Mouse (Mus musculus): Measurements from ENCODE around the gene Fndc7. TPM values are rescaled to one million over a fixed set of nuclear protein-coding genes. Genes with fewer than 3 reads are reported as not detected.
"Not testable (repeated sequence)": the region's sequence is repeated elsewhere in the genome, so short reads cannot be mapped to it uniquely, and the experiment has no call there.

The Fndc7 gene
- polyA plus RNA-seq, 1 experiment from 2014 or later = not detected

DNA sequence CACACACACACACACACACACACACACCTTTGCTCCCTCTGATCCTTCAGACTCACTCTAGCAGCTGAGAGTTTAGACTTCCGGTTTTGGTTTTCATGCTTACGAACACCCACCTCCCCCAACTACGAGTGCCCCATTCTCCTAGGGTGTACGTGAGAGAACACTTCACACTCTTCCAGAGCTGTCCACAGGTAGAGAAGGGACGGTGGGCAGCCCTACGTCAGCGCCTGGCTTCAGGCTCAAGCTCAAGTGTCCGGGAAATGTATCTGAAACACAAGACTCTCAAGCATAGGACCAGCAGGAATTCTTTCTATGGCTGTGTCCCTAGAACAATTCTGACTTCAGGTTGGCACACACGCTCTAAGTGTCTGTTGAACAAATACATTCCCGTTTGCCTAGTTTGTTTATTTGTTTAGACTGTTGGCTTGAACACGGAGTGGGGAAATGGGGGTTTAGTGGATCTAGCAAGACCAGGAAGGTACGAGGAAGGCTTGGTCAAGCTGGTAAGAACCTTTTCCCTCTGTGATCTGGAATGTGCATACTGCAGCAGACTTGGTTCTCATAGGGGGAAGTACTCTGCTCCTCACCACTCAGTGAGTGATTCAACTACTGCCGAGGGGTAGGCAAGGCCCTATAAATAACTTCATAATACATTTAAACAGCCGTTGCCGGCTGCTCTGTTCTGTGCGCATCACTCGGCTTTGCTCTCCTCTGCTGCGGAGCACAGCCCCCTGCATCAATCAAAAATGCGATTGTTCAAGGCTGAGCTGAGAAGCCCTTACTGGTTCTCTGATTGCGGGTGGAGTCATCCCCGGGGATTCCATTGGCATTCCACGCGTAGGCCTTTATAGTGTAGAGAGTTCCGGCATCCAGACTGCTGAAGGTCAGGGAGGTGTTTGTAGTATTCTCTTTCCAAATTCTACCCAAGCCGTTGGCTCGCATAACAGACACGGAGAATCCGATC is 9.0 kb downstream of the Fndc7 start:
- H3K4me3 ChIP-seq (ENCODE audit: low read length) = peak overlapping the region; percentile 4; the same call in 1 of the 2 replicates
- WGBS = 32% methylated on average over 28 of the region's 28 CpGs
- H3K27me3 ChIP-seq (ENCODE audit: insufficient read depth, low read length) = no peaks in the 10 kb centered on the region
- no peaks in the 10 kb centered on the region for H3K36me3 ChIP-seq (ENCODE audit: insufficient read depth, low read length)
- 0 out of 2 replicates have a peak overlapping the region, but pooled peaks have one; percentile 7 for H3K9ac ChIP-seq (replicated peaks; ENCODE audit: low read length)
- peak overlapping the region; percentile 53 for H3K27ac ChIP-seq (ENCODE audit: low read length)
- H3K9me3 ChIP-seq (ENCODE audit: low read length) = no peaks in the 10 kb centered on the region
- peaks cover 10% of the 10 kb centered on the region for H3K4me1 ChIP-seq (ENCODE audit: insufficient read depth, low read length)
- peak overlapping the region; percentile 39 for H3K4me2 ChIP-seq (replicated peaks; ENCODE audit: low read depth, low read length)
- peak; percentile 84 for ATAC-seq (ENCODE audit: low FRiP score, low TSS enrichment)

DNA sequence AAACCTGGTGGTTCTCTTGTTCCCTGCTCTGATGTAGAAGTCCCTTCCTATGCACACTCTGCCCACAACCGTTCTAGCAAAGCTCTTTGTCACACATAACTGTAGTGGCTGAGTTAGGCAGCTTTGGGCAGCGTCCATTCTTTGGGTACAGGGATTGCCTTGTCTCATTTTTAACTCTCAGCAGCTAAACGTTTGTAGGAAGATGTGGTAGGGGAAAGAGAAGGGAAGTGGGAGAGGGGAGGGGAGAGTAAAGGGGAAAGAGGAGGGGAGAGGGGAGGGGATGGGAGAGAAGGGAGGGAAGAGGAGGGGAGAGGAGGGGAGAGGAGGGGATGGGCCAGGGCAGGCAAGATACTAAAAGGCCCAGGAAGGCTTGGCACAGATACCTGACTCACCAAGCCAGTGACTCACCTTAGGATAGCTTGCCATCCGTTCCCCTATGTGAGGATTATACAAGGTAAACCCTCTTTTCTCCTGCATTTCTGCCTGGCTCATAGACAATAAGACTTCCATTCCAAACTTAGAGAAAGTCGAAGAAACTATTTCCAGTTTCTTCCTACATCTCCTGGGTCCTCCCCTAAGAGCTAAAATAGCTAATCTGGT is 9.9 kb downstream of the Fndc7 start:
- no peak overlapping the region for H3K27ac ChIP-seq (ENCODE audit: low read length)
- ATAC-seq (ENCODE audit: low FRiP score, low TSS enrichment) = no peak
- H3K9me3 ChIP-seq (ENCODE audit: low read length) = no peaks in the 10 kb centered on the region

DNA sequence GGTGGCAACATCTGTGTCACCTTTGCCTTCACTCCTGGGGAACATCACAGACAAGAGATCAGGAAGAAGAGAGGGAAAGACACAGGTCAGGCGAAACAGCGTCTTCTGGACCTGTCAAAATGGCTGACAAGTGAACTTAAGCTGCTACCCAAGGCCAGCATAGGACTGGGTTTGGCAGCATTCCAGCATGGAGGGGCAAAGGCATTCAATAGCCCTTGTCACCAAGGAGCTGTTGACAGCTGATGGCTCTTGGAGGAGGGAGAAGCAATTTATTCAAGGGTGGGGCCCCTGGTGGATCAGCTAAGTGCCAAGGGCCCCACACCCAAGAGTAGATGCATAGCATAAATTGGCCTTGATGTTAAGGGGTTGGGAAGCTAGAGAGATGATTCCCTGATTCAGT is 10.7 kb downstream of the Fndc7 start:
- Histone ChIP-seq H3K27me3 (ENCODE audit: insufficient read depth, low read length) (no peaks in the 10 kb centered on the region), H3K4me1 (ENCODE audit: insufficient read depth, low read length) (peaks cover 10% of the 10 kb centered on the region), H3K9ac (replicated peaks; ENCODE audit: low read length) (no peak overlapping the region), H3K36me3 (ENCODE audit: insufficient read depth, low read length) (no peaks in the 10 kb centered on the region), H3K27ac (ENCODE audit: low read length) (no peak overlapping the region), H3K9me3 (ENCODE audit: low read length) (no peaks in the 10 kb centered on the region), H3K4me2 (replicated peaks; ENCODE audit: low read depth, low read length) (no peak overlapping the region), H3K4me3 (ENCODE audit: low read length) (no peak overlapping the region)
- 49% methylated on average over 2 of the region's 2 CpGs for WGBS
- ATAC-seq (ENCODE audit: low FRiP score, low TSS enrichment) = no peak

More for the DNA sequence above, 9.9 kb downstream of the Fndc7 start:
- Histone ChIP-seq H3K9ac (replicated peaks; ENCODE audit: low read length) (no peak overlapping the region), H3K36me3 (ENCODE audit: insufficient read depth, low read length) (no peaks in the 10 kb centered on the region), H3K27me3 (ENCODE audit: insufficient read depth, low read length) (no peaks in the 10 kb centered on the region), H3K4me2 (replicated peaks; ENCODE audit: low read depth, low read length) (no peak overlapping the region), H3K4me1 (ENCODE audit: insufficient read depth, low read length) (peaks cover 10% of the 10 kb centered on the region), H3K4me3 (ENCODE audit: low read length) (no peak overlapping the region)
- WGBS = 62% methylated on average over 5 of the region's 5 CpGs

DNA sequence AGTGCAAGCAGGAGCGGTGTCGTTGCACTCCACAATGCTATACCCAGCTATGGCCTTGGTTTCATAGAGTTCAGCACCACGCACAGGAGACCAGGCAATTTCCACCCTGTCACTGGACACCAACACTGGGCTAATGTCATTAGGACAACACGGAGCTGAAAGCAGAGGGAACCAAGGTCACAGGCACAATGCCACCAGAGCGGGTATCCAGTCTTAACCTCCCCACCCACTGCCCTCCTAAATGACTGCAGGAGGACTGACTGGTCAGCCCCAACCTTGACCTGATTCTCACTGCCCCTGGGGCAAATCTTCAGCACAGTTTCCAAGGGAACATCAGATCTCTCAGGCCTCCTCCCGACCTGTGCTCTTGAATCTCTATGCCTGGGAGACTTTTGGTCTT is 19.2 kb downstream of the Fndc7 start:
- 74% methylated on average over 6 of the region's 6 CpGs for WGBS
- no peaks in the 10 kb centered on the region for H3K27me3 ChIP-seq (ENCODE audit: insufficient read depth, low read length)
- no peak overlapping the region for H3K4me2 ChIP-seq (replicated peaks; ENCODE audit: low read depth, low read length)
- no peak overlapping the region for H3K27ac ChIP-seq (ENCODE audit: low read length)
- H3K9ac ChIP-seq (replicated peaks; ENCODE audit: low read length) = no peak overlapping the region
- no peaks in the 10 kb centered on the region for H3K36me3 ChIP-seq (ENCODE audit: insufficient read depth, low read length)
- no peaks in the 10 kb centered on the region for H3K4me1 ChIP-seq (ENCODE audit: insufficient read depth, low read length)
- no peak overlapping the region for H3K4me3 ChIP-seq (ENCODE audit: low read length)
- 0 out of 2 replicates have a peak, but pooled peaks cover 5% of the 10 kb centered on the region for H3K9me3 ChIP-seq (ENCODE audit: low read length)
- no peak for ATAC-seq (ENCODE audit: low FRiP score, low TSS enrichment)

DNA sequence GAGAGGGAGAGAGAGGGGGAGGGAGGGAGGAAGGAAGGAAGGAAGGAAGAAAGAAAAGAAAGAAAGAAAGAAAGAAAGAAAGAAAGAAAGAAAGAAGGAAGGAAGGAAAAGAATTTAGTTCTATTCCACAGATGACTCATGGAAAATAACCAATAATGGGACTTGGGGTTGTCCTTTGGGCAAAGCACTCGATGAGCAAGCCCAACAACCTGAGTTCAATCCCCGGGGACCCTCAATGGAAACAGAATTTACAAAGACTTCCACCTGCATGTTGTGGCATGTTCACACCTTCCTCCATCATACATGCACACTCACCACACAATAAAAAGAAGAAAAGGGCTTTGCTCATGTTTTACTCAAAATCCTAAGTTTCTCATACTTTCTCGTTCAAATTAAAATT is 22.4 kb downstream of the Fndc7 start:
- no peaks in the 10 kb centered on the region for H3K4me1 ChIP-seq (ENCODE audit: insufficient read depth, low read length)
- H3K27ac ChIP-seq (ENCODE audit: low read length) = no peak overlapping the region
- no peak overlapping the region for H3K4me2 ChIP-seq (replicated peaks; ENCODE audit: low read depth, low read length)
- WGBS = 90% methylated on average over 3 of the region's 3 CpGs
- H3K9ac ChIP-seq (replicated peaks; ENCODE audit: low read length) = no peak overlapping the region
- no peak overlapping the region for H3K4me3 ChIP-seq (ENCODE audit: low read length)
- H3K9me3 ChIP-seq (ENCODE audit: low read length) = 0 out of 2 replicates have a peak, but pooled peaks cover 5% of the 10 kb centered on the region
- H3K36me3 ChIP-seq (ENCODE audit: insufficient read depth, low read length) = no peaks in the 10 kb centered on the region
- H3K27me3 ChIP-seq (ENCODE audit: insufficient read depth, low read length) = no peaks in the 10 kb centered on the region
- no peak for ATAC-seq (ENCODE audit: low FRiP score, low TSS enrichment)

DNA sequence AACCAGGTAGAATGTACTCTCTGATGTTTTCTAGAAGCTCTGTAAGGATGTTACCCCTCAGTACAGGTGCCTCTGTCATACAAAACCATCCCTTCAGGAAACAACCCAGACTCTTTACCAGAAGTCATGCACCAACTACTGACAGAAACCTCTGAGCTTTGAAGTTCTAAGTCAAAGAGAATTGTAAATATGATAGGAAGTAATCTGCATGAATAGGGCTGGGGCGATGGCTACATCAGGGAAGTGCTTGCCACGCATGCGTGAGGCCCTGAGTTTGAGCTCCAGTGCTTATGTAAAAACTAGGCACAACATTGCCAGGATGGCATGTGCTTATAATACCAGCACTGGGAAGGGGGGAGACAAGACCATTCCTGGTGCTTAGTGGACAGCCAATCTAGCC is 24.1 kb downstream of the Fndc7 start:
- no peak for ATAC-seq (ENCODE audit: low FRiP score, low TSS enrichment)
- Histone ChIP-seq H3K27me3 (ENCODE audit: insufficient read depth, low read length) (no peaks in the 10 kb centered on the region), H3K9me3 (ENCODE audit: low read length) (0 out of 2 replicates have a peak, but pooled peaks cover 5% of the 10 kb centered on the region), H3K4me3 (ENCODE audit: low read length) (no peak overlapping the region), H3K4me2 (replicated peaks; ENCODE audit: low read depth, low read length) (no peak overlapping the region), H3K27ac (ENCODE audit: low read length) (no peak overlapping the region), H3K36me3 (ENCODE audit: insufficient read depth, low read length) (no peaks in the 10 kb centered on the region), H3K9ac (replicated peaks; ENCODE audit: low read length) (no peak overlapping the region), H3K4me1 (ENCODE audit: insufficient read depth, low read length) (no peaks in the 10 kb centered on the region)
- WGBS = 96% methylated on average over 3 of the region's 3 CpGs

DNA sequence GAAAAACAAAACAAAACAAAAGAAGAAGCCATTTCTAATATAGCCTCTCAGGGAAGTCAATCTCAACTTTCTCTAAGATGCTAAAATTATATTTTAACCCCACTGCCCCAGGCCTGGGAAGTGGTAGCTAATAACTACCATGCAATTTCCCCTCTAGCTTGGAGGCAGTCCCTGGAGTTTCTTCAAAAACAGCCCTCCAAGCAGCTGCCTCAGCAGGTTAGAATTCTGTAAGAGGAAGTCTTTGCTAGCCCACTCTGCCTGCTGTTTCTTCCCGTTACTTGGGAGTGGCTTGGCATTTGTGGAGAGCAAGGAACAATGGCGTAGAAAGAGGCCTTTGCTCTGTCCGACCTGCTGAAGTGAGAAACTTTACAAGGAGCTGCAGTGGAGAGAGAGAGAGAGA is 24.7 kb downstream of the Fndc7 start:
- WGBS = 58% methylated on average over 3 of the region's 3 CpGs

DNA sequence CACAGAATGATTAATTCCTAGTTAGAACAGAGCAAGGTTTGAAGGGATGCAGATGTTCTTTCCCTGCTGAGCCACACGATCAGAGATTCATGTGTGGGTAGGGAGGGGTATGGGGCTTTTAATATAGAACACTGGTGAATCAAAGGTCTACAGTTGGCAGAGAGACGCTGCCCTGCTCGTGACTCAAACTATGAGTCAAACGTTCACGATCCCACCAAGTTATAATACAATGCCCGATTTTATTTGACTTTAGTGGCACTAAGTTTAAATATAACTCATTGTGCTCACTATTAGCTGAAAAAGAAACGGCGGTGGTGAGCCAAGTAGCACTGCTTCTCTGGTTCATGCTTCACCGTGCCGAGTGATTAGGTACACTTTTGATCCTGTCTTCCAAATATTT is 26.7 kb downstream of the Fndc7 start:
- H3K4me3 ChIP-seq (ENCODE audit: low read length) = no peak overlapping the region
- H3K9me3 ChIP-seq (ENCODE audit: low read length) = 0 out of 2 replicates have a peak, but pooled peaks cover 5% of the 10 kb centered on the region
- H3K36me3 ChIP-seq (ENCODE audit: insufficient read depth, low read length) = no peaks in the 10 kb centered on the region
- WGBS = 84% methylated on average over 10 of the region's 10 CpGs
- peaks cover 5% of the 10 kb centered on the region; the same call in 1 of the 2 replicates for H3K4me1 ChIP-seq (ENCODE audit: insufficient read depth, low read length)
- no peak overlapping the region for H3K9ac ChIP-seq (replicated peaks; ENCODE audit: low read length)
- no peak overlapping the region for H3K4me2 ChIP-seq (replicated peaks; ENCODE audit: low read depth, low read length)
- H3K27ac ChIP-seq (ENCODE audit: low read length) = no peak overlapping the region
- H3K27me3 ChIP-seq (ENCODE audit: insufficient read depth, low read length) = no peaks in the 10 kb centered on the region
- ATAC-seq (ENCODE audit: low FRiP score, low TSS enrichment) = no peak

More for the DNA sequence above, 24.7 kb downstream of the Fndc7 start:
- Histone ChIP-seq H3K9ac (replicated peaks; ENCODE audit: low read length) (no peak overlapping the region), H3K36me3 (ENCODE audit: insufficient read depth, low read length) (no peaks in the 10 kb centered on the region), H3K4me3 (ENCODE audit: low read length) (no peak overlapping the region), H3K27me3 (ENCODE audit: insufficient read depth, low read length) (no peaks in the 10 kb centered on the region), H3K4me1 (ENCODE audit: insufficient read depth, low read length) (no peaks in the 10 kb centered on the region), H3K27ac (ENCODE audit: low read length) (no peak overlapping the region), H3K9me3 (ENCODE audit: low read length) (0 out of 2 replicates have a peak, but pooled peaks cover 5% of the 10 kb centered on the region), H3K4me2 (replicated peaks; ENCODE audit: low read depth, low read length) (no peak overlapping the region)
- no peak for ATAC-seq (ENCODE audit: low FRiP score, low TSS enrichment)

DNA sequence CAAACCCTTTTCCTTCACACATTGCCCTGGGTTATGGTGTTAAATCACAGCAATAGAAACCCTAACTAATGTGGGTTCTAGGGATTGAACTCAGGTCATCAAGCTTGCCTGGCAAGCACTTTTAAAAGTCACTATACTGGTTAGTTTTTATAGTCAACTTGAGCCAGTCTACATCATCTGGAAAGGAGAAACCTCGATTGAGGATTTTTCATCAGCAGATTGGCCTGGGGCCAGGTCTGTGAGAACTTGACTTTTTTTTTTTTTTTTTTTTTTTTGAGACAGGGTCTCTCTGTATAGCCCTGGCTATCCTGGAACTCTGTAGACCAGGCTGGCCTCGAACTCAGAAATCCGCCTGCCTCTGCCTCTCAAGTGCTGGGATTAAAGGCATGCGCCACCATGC is 27.5 kb downstream of the Fndc7 start:
- not testable (repeated sequence) for H3K27ac ChIP-seq (ENCODE audit: low read length); H3K36me3 ChIP-seq (ENCODE audit: insufficient read depth, low read length); H3K4me3 ChIP-seq (ENCODE audit: low read length); H3K9me3 ChIP-seq (ENCODE audit: low read length); H3K27me3 ChIP-seq (ENCODE audit: insufficient read depth, low read length); H3K4me2 ChIP-seq (replicated peaks; ENCODE audit: low read depth, low read length); H3K4me1 ChIP-seq (ENCODE audit: insufficient read depth, low read length); H3K9ac ChIP-seq (replicated peaks; ENCODE audit: low read length); ATAC-seq (ENCODE audit: low FRiP score, low TSS enrichment)
- 84% methylated on average over 4 of the region's 4 CpGs for WGBS

DNA sequence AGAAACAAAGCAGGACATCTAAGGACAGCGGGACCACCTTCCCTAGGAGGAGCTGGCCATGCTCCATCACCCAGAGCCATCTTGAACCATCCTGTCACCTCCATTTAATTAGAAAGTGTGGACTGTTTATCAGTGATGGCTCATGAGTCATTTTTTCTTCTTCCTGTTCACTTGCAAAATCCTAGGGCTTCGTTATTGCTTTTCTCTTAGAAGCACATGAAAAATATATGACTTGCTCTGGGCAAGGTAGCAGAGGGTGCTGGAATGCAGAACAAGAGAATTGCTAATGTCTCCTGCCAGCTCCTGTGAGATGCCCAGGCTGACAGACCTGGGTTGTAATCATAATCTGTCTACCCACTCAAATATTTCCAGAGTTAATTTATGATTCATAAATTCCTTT is 29.0 kb downstream of the Fndc7 start:
- no peak overlapping the region for H3K4me2 ChIP-seq (replicated peaks; ENCODE audit: low read depth, low read length)
- peaks cover 12% of the 10 kb centered on the region; the same call in 1 of the 2 replicates for H3K4me1 ChIP-seq (ENCODE audit: insufficient read depth, low read length)
- no peak overlapping the region for H3K4me3 ChIP-seq (ENCODE audit: low read length)
- H3K27ac ChIP-seq (ENCODE audit: low read length) = no peak overlapping the region
- H3K9ac ChIP-seq (replicated peaks; ENCODE audit: low read length) = no peak overlapping the region
- no peaks in the 10 kb centered on the region for H3K9me3 ChIP-seq (ENCODE audit: low read length)
- no peaks in the 10 kb centered on the region for H3K27me3 ChIP-seq (ENCODE audit: insufficient read depth, low read length)
- H3K36me3 ChIP-seq (ENCODE audit: insufficient read depth, low read length) = no peaks in the 10 kb centered on the region
- no peak for ATAC-seq (ENCODE audit: low FRiP score, low TSS enrichment)
- WGBS = 76% methylated on average over 2 of the region's 2 CpGs
